Mouse (Mus musculus) small intestine, adult 2 months (tissue): Measurements from ENCODE around the gene Stk39. TPM values are rescaled to one million over a fixed set of nuclear protein-coding genes. Genes with fewer than 3 reads are reported as not detected.

Experiments used
- H3K27ac ChIP-seq: fragments of 200-500 bp; 2 replicates; pipeline ENCODE4 v1.5.1; 2012; ENCODE audit warnings: low read depth, low read length, control low read depth, inconsistent platforms; ENCODE audit not compliant: insufficient read depth
- H3K27me3 ChIP-seq: fragments of 200-500 bp; 2 replicates; pipeline ENCODE4 v1.6.1; 2012; ENCODE audit warnings: mild to moderate bottlenecking, moderate library complexity, low read length, inconsistent platforms; ENCODE audit not compliant: control insufficient read depth, insufficient read depth
- H3K36me3 ChIP-seq: fragments of 200-500 bp; 2 replicates; pipeline ENCODE4 v1.6.1; 2012; ENCODE audit warnings: mild to moderate bottlenecking, low read length, control low read depth, inconsistent platforms; ENCODE audit not compliant: control insufficient read depth, insufficient read depth
- H3K4me1 ChIP-seq: fragments of 200-500 bp; 2 replicates; pipeline ENCODE4 v1.6.1; 2012; ENCODE audit warnings: low read length, inconsistent platforms, mixed read lengths; ENCODE audit not compliant: control insufficient read depth, insufficient read depth, insufficient read length
- H3K4me3 ChIP-seq: fragments of 200-500 bp; 2 replicates; pipeline ENCODE4 v1.5.1; 2012; ENCODE audit warnings: low read depth, mild to moderate bottlenecking, control low read depth, inconsistent platforms, low read length, moderate library complexity
- CTCF ChIP-seq: fragments of 200-500 bp; IDR thresholded peaks from 2 replicates; pipeline ENCODE4 v1.5.1; 2012; ENCODE audit warnings: low read depth, mild to moderate bottlenecking, control low read depth, inconsistent platforms, low read length, moderate library complexity, mixed read lengths; ENCODE audit not compliant: insufficient replicate concordance, insufficient read length; ENCODE audit errors: extremely low read depth
- POLR2A ChIP-seq: fragments of 200-500 bp; IDR thresholded peaks from 2 replicates; pipeline ENCODE4 v1.6.1; 2012; ENCODE audit warnings: low read depth, mild to moderate bottlenecking, control low read depth, inconsistent platforms, low read length, moderate library complexity
- WGBS: fragments of 180-500 bp; shearing (Covaris S2); methylation state at CpG from one replicate; pipeline ENCODE4 v1.1.7; 2018; 5-methylcytosine and 5-hydroxymethylcytosine counted together
- polyA plus RNA-seq: library from polyadenylated mRNA; depleted of rRNA; stranded (reverse); fragments of >200 nt; gene quantifications from 2 replicates; pipeline ENCODE4 v1.2.3, GENCODE M21; 2012; rRNA removed

The Stk39 gene
- polyA plus RNA-seq, 1 experiment: 4.6 TPM

DNA sequence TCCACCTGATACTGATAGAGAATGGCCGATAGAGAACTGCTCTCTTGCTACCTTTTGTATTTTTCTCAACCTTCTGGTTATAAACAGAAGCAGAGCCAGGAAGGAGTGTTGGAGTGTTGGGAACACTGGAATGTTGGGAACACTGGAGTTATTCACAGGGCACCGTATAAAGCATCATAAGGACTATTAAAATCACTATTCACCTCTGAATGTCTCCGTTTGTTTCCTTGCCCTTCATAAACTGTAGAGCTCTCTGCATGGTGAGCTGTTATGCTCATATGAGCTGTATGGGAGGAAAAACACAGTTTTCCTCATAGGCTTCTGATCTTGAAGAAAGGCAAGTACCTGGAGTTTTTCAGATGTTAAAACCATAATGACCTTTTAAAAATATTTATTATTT lies 295.6 kb downstream of the Stk39 start:
- no peaks in the 10 kb centered on the region for H3K36me3 ChIP-seq
- no peak overlapping the region for H3K27ac ChIP-seq
- H3K27me3 ChIP-seq: no peaks in the 10 kb centered on the region
- TF ChIP-seq CTCF (no peak), POLR2A (no peak)
- WGBS: 86% methylated on average over 3 of the region's 3 CpGs
- no peaks in the 10 kb centered on the region for H3K4me1 ChIP-seq
- H3K4me3 ChIP-seq: no peak overlapping the region

DNA sequence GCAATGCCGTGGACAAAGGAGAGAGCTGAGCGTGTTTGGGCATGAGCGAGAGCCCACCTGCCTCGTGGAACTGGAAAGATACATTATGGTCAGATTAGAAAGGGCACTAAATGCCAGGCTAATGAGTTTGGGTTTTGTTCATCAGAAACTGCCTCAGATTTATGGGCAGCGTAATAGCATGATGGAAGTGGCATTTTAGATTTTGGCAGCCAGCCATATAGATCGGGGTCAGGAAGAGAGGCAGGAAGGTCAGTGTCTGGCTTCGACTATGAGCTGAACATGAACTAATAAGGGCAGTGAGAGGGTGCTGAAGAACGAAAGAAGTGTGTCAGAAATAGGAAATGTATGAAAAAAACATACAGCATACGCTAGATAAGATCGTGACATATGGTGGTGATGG lies 300.8 kb downstream of the Stk39 start:
- Histone ChIP-seq H3K4me3 (no peak overlapping the region), H3K27me3 (no peaks in the 10 kb centered on the region), H3K4me1 (no peaks in the 10 kb centered on the region), H3K27ac (no peak overlapping the region), H3K36me3 (no peaks in the 10 kb centered on the region)
- no peak for TF ChIP-seq CTCF
- no peak for TF ChIP-seq POLR2A
- 64% methylated on average over 10 of the region's 10 CpGs for WGBS

DNA sequence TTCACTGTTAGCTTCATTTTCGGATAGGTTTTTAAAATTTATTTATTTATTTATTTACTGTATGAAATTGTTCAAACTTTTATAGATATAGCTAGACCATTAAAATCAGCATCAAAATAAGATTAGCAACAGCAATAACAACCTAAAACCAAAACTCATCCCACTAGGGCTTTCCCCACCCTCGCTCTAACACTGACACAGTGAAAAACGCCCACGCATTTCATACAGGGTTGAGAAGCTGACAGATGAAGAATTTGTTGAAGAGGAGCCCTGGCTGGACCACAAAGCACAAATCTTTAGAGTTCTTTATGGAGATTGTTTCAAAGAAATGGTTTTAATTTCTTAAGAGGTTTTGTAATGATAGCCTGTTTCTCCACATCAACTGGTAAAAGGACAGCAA lies 310.1 kb downstream of the Stk39 start:
- Histone ChIP-seq H3K36me3 (no peaks in the 10 kb centered on the region), H3K27me3 (no peaks in the 10 kb centered on the region), H3K4me1 (no peaks in the 10 kb centered on the region), H3K27ac (no peak overlapping the region), H3K4me3 (no peak overlapping the region)
- TF ChIP-seq CTCF (no peak), POLR2A (no peak)
- WGBS: 85% methylated on average over 4 of the region's 4 CpGs

DNA sequence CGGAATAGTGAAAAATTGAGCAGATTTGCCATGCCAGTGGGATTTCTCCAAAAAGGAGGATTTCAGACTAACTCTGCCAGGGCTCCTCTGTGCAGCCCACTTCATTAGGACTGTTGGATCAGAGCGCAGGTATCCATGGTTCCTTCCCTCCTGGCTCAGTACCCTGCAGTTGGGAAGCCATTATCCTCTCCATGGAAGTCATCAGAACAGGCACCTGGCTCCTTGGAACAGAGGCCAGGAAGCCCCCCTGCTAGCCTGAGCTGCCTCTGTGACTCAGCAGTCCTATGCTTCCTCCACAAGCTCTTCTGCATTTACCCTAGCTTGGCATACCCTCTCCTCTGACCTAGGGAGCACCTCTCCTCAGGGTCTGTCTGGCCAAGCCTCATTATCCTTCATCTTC lies 311.5 kb downstream of the Stk39 start:
- H3K4me3 ChIP-seq: no peak overlapping the region
- H3K36me3 ChIP-seq: no peaks in the 10 kb centered on the region
- no peaks in the 10 kb centered on the region for H3K27me3 ChIP-seq
- TF ChIP-seq POLR2A (no peak), CTCF (no peak)
- H3K27ac ChIP-seq: no peak overlapping the region
- H3K4me1 ChIP-seq: no peaks in the 10 kb centered on the region
- WGBS: 95% methylated on average over 2 of the region's 2 CpGs

Other genes with a start within 250 kb of the Stk39 start
- gene 4933409G03Rik, start 110.1 kb upstream of the Stk39 start, polyA plus RNA-seq: not detected in 2 replicates
- not detected in 2 replicates for gene 4932414N04Rik, start 184.2 kb upstream of the Stk39 start, polyA plus RNA-seq